Mouse (Mus musculus) kidney, postnatal 14 days (tissue): Measurements from ENCODE around the gene Vmp1.

Experiments
- DNase-seq: peaks from one replicate; pipeline ENCODE4 v3.0.0; 2022; ENCODE audit warnings: mixed read lengths

Vmp1 gene

DNA sequence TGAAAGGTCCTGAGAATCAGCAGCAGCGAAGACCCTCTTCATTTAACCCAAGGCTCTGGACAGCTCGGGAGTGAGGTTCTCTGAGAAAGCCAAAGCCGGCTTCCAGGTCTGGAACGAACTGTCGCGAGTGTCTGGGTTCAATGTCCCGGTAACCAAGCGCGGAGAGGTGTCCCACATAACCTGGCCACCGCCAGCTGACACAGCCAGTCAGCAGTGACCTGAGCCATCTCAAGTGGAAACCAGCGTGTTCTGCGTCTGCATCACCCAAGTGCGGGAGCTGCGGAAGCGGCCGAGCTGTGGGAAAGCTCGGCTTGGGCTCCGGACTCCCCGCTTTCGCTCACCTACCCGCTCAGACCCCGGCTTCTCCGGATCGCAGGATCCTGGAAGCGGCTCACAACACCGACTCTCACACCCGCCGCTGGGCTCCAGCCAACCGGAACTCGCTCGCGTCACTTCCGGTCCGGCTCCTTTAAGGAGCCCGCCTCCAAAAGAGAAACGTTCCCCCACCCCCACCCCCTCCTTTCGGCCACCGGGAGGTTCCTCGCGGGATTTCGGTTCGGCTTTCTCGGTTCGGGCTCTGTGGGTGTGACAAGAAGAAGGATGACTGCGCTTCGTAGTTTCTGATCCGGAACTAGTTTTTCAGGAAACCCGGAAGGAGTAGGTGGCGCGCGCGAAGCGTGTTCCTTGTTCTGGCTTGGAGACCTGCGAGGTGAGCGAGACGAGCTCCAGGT, at the start of gene Vmp1, which contains the start of gene Ptrh2:
TSS of gene Vmp1 (minus strand) at position 442 of the 731 bp plus-strand sequence.
TSS of gene Ptrh2 (plus strand) at position 591 of the 731 bp plus-strand sequence.
- DNase-seq: peak; percentile 95

DNA sequence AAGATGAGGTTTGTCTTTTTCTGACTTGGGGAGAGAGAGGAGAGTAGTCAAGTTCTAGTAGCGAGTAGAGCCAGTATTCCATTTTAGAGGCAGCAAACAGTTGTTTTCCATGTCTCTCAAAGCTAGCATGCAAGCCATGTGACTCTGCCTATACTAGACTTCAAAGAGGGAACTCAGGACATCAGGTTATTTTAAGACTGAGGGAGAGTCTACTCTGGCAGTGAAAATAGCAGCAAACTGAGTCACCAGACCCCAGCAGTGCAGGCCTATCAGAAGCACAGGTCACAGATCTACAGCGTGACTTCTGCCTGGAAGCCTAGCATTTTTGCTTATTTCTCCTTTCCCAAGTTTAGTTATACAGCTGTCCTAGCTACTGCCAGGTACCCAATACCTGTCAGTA, 47.8 kb upstream of the Vmp1 start:
- DNase-seq: no peak

DNA sequence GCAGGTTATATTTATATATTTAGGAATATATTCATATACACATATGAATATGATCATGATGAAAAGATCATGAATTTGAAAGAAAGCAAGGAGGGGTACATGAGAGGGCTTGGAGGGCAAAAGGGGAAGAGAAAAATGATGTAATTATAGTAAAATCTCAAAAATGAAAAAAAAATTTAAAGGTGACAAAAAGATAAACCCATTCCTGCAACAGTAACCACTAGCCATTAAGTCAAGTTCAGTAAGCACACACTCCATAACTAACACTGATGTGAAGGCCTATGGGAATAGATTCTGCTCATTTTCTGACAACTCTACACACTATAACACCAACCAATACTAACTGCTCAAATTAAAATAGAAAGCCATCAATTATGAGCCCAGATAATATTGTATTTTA, 42.0 kb upstream of the Vmp1 start:
- no peak for DNase-seq

DNA sequence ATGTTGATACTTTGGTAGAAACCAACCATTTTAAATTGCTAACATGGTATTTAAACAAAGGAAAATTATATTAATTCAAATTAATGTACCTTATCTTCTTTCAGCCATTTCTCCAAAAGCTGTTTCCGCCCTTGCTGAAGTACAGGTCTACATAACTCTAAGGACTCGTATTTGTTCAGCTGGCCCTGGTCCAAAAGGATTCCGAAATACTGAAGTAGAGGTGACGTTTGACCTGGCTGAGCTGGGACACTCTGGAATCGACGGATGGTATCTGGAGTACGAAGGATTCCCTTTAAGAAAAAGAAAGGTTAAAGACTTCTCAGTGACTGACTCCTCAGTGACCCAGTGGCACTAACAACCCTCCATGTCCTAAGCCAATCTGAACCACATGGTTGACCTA, 41.3 kb upstream of the Vmp1 start:
- peak; percentile 26 for DNase-seq

DNA sequence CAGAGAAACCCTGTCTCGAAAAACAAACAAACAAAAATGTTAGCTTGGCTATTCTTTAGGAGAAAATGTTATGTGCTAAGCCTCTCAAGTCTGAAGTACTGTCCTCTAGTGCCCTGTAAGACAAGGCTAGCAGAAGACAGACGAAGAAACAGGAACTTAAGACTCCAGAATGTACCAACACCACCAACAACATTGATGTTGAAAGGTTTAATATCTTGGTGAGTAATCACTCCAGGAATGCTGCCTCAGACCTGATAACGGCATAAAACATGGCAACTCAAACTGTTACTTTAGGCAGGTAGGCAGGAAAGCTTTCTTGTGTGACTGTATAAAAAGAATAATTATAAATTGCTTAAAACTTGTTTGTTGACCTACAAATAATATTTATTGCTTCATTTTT, 40.4 kb upstream of the Vmp1 start:
- DNase-seq: no peak

DNA sequence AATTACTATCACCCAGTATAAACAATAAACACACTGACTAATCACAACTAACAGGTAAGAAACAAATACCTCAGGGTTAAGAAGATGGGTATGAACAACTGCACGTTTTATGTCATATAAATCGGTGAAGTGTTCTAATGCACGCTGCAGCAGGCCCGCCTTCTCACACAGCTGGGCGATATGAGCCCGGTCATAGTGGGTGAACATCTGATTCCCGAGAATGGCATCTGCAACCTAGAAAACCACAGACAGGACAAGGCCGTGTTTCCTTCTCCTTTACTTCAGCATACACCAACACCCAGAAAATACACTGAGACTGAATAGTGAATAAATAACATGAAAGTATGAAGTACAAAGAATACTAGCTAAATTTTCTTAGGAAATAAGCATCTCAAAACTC, 35.8 kb upstream of the Vmp1 start:
- DNase-seq: no peak

DNA sequence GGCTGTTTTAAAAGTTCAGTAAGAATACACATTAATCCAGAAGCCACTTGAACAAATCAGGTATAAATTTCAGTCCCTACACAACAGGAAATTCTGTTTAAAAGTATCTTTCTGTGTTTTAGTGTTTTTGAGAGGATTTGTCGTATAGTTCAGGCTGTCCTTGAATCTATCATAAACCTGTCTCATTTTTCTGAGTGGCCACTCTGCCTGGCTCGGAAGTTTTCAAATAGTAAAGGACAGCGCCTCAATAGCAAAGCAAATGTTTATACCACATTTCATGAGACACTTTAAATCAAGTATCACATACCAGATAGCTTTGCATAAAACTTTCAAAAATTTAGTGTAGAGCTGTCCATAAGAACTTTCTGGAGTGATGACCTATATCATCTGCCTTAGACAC, 34.7 kb upstream of the Vmp1 start:
- DNase-seq: no peak

DNA sequence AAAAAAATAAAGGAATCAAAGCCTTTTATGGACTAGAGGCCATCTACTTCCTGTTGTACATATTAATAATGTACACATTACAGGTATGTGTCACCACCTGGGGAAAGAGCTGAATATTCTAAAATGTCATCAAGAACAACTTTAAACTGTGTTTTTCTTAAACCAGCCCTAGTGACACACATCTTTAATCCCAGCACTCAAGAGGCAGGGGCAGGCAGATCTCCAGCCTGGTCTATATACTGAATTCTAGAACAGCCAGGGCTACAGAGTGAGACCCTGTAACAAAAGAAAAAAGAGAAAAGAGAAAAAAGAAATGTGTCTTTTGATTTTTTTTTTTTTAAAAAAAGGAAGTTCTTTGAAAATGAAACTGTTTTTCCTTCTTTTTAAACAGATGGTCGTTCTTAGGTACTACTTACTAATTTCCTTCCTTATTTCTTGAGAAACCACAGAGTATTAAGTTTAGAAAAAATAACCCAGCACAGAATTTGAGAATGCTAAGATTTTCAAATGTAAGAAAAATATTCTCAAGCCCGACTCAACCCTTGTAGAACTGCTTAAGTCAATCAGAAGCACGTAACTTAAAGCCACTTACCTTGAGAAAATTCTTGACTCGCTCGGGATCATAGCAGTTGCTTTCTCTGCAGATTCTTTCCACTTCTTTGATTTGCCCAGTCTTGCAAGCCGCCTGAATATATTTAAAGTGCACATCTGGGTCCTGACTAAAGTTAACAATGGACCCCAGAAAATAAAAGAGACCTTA, 33.9 kb upstream of the Vmp1 start:
- no peak for DNase-seq

DNA sequence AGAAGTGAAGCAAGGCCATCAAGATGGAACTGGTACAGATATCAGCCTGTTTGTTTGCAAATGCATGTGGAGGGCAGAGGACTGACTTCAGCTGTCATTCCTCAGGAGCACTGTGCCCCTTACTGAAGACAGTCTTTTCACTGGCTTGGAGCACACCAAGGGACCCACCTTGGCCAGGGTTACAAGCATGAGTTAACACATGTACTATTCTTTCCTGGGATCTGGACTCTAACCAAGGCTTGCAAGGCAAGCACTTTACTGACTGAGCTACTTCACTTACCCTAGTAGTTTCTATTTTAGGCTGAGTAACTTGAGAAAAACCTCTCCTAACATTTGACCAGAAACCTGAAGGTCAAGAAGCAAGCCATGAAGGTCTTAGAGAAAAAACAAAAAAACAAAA, 31.0 kb upstream of the Vmp1 start:
- no peak for DNase-seq

DNA sequence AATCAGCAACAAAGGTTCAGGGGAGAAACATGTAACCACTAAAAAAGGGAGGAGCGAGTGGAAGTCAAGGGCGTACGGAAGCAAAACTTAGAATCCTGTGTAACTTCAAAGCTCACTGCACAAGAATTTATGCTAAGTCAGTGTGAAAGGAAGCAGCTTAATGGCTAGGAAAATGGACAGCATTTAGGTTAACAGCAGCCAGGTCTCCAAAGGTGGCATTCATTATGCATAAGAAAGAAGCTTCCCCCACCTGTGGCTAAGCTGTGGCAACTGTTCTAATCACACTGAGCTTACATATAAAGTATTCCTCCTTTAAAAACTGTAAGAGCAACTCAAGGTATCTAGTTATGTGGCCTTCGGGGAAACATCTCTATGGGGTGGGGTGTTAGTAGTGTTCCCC, 17.5 kb upstream of the Vmp1 start:
- DNase-seq: no peak

DNA sequence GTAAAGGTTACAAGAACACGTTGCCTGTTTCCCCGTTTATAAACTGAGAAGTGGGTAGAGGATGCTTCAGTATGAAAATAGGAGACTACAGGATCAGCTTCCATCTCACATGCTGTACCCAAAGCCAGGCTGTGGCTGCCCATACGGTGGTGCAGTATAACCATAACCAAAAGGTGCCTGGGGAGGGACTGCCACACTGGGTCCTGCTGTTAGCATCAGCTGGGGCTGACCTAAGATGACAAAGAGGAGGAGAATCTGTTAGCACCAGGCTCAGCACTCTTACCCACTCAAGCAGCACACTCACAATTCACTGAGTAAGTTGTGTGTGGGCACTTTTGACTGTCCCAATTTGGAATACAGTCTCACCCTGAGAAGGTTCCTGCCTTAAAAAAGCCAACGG, 11.8 kb upstream of the Vmp1 start:
- DNase-seq: no peak

DNA sequence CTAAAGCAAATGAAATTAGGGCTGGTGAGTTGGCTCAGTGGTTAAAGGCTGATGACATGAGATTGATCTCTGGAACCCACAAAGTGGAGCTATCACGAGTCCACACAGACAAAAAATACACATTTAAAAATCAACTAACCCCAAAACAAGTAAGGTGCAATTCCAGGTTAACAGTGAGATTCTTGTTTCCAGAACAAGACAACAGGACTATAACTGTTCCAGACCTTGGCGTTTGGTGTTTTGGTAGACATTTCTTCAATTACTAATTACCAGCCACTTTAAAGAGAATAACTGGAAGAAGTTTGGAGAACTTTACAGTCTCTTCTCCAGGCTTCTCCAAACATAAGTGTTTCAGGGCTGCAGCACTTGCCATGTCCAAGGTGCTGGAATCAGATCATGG, 8.9 kb upstream of the Vmp1 start:
- DNase-seq: no peak

DNA sequence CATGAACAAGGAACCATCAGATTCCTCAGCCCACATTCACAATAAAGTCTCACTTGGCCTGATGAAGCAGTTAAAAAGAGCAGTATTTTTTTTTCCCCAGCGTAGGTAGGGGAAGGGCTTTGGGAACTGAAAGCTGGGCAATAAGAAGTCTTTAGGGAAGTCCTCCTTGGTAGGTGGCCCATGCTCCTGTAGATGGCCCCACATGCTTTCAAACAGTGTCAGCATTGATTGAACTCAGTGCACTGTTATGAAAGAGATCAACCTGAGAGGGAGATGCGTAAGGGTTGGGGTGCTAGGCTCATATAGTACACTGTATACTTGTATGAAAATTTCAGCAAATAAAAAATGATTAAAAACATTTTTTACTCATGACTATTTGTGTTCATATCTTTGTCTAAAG, 8.3 kb upstream of the Vmp1 start:
- no peak for DNase-seq

DNA sequence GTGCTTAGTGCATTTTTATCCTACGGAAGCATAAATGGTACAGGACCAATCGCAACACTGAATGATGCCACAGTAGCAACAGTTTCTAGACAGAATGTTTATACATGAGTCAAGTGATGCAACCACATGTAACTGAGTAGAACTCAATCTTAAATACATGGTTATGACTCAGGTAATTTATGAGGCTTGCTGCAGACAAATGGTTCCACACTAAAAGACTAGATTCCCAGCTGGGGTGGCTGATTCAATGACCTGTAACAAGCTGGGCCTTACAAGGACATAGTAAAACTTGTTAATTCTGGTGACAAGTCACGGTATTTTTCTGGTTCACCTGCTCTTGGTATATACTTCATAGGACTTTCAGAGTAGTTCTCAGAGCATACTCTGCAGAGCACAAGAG, 7.8 kb upstream of the Vmp1 start:
- no peak for DNase-seq

DNA sequence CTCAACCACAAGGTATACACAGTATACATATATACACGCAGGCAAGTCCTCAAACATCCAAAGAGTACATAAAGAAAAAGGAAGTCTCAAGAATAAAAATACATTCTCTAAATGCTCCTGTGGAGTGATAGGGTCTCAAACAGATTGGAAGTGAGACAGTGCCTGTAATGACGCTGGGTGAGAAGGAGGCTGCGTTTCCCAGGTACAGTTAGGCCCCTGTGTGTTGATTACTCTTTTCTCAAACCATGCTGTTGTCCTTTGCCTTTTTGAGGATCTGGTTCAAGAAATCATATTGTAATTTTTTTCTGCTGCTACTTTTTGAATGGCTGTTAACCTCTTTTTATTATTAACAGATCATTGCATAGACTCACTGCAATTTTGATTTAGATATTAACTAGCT, 6.7 kb upstream of the Vmp1 start:
- DNase-seq: no peak

DNA sequence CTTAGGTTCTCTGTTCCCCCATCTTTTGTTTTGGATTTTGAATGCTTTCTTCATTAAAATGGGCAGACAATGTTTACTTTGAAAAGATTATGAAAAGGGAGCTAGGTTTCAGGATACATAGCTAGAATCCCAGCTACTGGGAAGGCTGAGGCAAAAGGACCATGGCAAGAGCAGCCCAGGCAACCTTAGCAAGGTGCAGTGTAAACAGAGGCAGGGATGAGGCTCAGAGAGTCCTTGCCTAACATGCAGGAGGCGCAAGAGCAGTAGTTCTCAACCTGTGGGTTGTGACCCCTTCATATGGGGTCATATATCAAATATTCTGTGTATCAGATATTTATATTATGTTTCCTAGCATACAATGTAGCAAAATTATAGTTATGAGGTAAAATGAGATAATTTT, 1.7 kb upstream of the Vmp1 start:
- no peak for DNase-seq

DNA sequence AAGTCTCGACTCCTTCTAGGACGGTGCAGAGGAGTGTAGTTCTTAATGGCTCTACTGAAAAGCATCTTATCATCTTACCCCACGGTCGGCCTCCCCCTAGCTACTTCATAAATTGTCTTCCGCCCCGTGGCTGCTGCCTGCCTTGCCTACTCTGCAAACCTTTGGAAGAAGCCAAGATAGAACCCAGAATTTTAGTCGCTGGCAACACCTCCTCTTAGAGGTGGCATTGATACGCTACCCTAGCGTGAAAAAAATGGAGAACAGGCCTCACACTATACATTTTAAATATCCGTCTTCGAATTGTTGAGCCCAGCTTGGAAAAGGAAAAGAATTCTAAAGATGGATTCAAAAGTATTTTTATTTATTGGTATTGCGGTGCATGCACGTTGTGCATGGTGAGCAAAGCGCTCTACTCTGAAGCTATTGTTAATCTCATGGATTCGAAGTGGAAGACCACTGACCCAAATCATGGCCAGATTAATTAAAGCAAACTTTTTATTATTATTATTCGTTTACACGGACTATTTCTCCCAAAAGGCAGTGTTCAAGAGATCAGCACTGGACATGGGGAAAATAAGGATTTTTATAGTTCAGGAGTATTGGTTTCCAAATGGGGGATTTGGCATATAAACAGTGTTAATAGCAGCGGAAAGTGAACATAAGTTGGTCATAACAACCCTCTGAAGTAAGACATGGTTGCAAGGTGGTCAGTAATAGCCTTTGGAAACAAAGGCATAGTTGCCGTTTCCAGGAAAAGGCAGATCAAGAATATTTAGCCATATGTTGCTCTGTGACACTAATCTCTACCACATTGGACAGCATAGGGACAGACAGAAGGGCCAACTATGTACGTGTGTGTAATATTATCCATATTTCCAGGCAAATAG, 733 bp upstream of the Vmp1 start:
- DNase-seq: no peak

DNA sequence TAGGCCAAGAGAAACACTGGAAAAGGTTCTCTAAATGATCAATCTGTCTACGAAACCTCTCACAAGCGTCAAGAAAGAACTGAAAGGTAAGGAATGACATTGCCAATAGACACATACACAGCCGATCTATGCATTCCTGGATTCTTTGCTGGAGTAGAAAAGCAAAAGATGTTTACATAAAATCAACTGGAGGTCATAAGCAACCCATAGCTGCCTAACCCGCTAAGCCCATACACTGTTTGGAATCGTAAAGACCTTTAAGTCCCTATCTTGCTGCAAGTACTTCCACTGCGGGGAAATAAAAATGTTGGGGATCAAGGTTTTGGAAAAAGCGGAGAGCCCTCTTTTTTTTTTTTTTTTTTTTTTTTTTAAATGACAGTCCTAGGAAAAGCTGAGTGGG, 775 bp downstream of the Vmp1 start:
- DNase-seq: no peak

DNA sequence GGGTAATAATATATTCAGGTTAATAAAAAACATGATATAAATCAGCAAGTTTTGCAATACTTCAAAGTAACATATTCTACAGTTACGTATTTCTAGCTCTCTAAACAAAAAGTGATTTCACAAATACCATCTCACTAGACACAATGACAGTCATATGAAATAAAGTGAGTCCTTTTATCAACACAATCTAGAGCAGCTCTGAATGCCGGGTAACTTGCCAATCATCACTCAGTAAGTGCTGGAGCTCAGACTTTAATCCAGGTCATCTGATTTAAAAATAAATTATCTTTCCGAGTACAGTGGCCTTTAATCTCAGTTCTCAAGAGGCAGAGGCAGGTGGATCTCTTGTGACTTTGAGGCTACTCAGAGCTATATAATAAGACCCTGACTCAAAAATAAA, 2.2 kb downstream of the Vmp1 start:
- DNase-seq: no peak

DNA sequence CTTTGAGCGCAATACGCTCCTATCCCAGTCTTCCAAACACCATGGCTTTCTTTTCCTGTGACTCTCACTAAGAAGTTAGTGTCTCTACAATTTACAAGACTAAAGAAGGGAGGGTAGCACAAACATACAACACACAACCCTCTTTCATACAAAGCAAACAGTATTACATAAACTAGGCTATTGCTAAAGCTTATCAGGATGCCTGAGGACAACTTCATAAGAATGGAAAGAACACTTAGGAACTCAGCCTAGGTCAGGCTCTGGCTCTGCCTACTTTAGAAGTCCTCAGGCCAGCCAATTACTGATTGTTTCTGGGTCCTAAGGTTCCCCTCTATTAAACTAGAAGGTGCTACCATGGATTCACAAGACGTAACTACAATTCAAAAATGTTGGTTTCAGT, 2.9 kb downstream of the Vmp1 start:
- no peak for DNase-seq

DNA sequence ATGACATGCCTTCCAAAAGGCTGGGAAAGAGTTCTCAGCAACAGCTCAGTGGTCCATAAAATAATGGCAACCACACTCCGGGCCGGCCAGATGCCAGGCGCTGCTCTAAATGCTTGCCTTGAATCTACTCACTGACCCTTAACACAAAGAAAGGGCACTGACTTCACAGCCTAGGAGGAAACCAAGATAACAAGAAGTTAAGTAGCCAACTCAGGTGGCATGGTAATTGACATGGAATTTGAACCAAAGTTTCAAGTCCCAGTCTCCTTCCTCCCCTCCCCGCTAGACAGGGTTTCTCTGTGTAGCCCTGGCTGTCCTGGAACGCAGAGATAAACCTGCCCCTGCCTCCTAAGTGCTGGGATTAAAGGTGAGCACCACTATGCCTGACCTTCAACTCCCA, 4.7 kb downstream of the Vmp1 start:
- DNase-seq: peak; percentile 67

DNA sequence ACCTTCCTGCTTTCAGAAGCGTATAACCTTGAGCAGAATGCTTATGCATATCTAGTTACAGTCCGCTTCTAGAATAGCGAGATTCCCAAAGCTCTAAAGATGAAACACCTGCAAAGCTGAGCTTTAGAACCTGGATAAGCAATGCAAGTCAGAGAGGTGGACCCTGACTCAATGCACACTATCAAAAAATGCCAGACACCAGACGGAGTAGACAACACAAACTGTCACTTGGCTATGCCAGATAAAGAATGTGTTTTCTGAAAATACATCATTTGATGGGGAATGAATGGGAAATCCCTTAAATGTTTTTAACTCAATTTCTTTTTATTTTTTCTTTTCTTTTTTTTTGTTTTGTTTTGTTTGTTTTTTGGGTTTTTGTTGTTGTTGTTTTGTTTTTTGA, 8.1 kb downstream of the Vmp1 start:
- no peak for DNase-seq

DNA sequence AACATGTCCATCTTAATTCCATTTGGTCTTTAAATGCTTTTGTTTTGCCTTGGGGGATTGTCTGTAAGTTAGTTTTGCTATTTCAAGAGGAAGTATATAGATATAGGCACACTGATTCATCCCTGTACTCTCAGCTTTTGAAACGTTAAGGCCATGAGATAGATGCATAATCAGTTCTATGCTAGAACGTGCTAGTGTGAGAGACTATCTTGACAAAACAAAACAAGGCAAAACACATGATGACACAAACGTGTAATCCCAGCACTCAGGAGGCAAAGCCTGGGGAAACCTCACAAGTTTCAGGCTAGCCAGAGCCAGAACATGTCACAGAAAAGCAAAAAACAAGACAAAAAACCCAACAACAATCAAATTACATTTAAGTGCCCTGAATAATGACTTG, 10.9 kb downstream of the Vmp1 start:
- DNase-seq: no peak
